Mouse (Mus musculus): ENCODE data around the gene Uts2b. TPM values are rescaled to one million over a fixed set of nuclear protein-coding genes. Genes with fewer than 3 reads are reported as not detected.

The Uts2b gene
- polyA plus RNA-seq (2012) = not detected in 2 replicates

DNA sequence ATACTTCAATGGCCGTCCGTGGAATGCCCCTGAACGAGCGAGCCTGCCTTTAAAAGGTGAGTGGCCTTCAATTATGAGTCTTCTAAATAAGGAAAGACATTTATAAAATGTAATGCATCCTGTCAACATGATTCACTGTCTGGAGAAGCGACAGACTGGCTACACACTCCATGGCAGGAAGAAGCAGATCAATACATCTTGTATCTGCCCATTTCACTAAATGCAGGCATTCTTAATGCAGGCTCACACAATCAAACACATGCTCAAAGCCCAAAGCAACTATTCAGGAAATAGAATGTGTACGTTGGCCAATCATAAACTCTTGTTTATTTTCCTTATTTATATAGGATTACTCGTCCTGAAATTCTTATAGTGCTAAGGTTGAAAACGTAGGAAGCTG lies at the start of gene Uts2b:
Uts2b (minus strand) TSS at position 49 of the 400 bp plus-strand sequence.
- H3K9me3 ChIP-seq (ENCODE audit: control insufficient read depth, low read length) = no peaks in the 10 kb centered on the region
- H3K27me3 ChIP-seq (ENCODE audit: control insufficient read depth) = no peaks in the 10 kb centered on the region
- H3K36me3 ChIP-seq (ENCODE audit: control insufficient read depth) = no peaks in the 10 kb centered on the region

DNA sequence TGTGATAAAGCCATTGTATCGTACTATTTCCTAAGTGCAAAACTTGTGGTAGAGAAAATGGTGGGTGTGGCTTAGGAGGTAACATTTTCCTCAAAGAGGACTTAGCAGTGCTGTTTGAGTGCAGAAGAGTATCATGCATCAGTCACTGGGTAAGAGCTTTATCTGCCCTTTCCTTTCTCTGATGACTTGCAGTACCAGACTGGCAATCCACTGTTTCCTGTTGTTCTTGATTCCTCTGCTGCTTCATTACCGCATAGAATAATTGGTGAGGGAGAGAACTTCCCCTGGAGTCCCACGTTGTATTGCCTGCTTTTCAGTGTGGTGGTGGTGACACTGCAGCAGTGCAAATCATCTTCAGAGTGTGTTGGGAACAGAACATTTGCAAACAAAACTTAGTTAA lies 47.6 kb upstream of the Uts2b start:
- peaks cover 46% of the 10 kb centered on the region for H3K36me3 ChIP-seq (ENCODE audit: control insufficient read depth)

More for the DNA sequence above, at the start of gene Uts2b:
- no peak for TF ChIP-seq GATA1 (IDR thresholded peaks at IDR 0.05; ENCODE audit: low read length)
- TF ChIP-seq TAL1 (IDR thresholded peaks at IDR 0.05; ENCODE audit: low read length) = no peak
- Histone ChIP-seq H3K4me1 (ENCODE audit: control insufficient read depth) (no peaks in the 10 kb centered on the region), H3K4me3 (replicated peaks) (no peak within 1 kb of the TSS)

DNA sequence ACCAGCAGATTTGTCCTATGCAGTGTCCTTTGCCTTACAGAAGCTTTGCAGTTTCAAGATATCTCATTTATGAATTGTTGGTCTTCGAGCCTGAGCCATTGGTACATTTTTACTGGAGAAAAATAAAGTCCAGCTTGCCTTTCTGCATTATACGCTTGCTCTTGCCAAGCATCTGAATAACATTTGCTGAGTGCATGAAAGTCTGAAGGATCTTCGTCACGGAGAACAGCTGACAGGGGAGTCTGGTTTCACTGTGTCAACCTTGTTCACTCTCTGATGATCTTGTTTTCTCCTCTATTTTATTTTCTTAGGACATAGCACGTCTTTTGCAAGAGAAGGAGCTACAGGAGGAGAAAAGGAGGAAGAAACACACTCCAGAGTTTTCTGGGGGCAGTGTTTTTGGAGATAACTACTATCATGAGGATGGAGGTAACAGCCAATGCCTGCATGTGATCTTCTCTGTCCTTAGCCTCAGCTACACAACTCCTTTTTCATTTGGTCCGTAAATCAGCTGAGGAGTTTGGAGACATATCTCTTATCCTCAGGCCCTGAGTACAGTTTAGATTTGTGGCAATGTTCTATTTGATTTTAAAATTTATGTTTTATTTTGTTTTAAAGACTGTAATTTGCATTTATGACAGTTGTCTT lies 47.0 kb upstream of the Uts2b start:
- Histone ChIP-seq H3K4me1 (ENCODE audit: control insufficient read depth) (no peaks in the 10 kb centered on the region), H3K36me3 (ENCODE audit: control insufficient read depth) (peaks cover 40% of the 10 kb centered on the region), H3K27me3 (ENCODE audit: control insufficient read depth) (no peaks in the 10 kb centered on the region), H3K4me3 (replicated peaks) (no peak overlapping the region), H3K9me3 (ENCODE audit: control insufficient read depth, low read length) (peaks cover 4% of the 10 kb centered on the region)
- TF ChIP-seq GATA1 (IDR thresholded peaks at IDR 0.05; ENCODE audit: low read length) (no peak), TAL1 (IDR thresholded peaks at IDR 0.05; ENCODE audit: low read length) (no peak)

More for the DNA sequence above, 47.6 kb upstream of the Uts2b start:
- H3K4me3 ChIP-seq (replicated peaks) = no peak overlapping the region
- no peaks in the 10 kb centered on the region for H3K4me1 ChIP-seq (ENCODE audit: control insufficient read depth)
- no peaks in the 10 kb centered on the region for H3K27me3 ChIP-seq (ENCODE audit: control insufficient read depth)
- no peak for TF ChIP-seq TAL1 (IDR thresholded peaks at IDR 0.05; ENCODE audit: low read length)
- TF ChIP-seq GATA1 (IDR thresholded peaks at IDR 0.05; ENCODE audit: low read length) = no peak
- peaks cover 7% of the 10 kb centered on the region for H3K9me3 ChIP-seq (ENCODE audit: control insufficient read depth, low read length)

DNA sequence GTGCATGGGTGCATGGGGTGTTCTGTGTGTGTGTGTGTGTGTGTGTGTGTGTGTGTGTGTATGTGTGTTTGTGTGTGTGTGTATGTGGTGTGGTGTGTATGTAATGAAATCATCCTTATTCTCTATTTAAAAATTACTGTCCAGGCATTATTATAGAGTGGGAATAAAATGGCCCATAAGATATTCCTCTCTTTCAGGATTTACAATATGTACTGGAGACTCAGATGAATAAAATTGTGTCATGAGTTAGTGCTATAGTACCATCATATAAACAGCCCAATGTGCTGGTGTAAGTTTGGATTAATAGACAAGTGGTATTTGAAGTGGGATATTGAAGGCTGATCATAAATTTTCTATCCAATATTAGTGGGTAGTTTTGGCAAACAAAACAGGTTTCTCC lies 34.1 kb upstream of the Uts2b start:
- no peaks in the 10 kb centered on the region for H3K4me1 ChIP-seq (ENCODE audit: control insufficient read depth)
- TF ChIP-seq TAL1 (IDR thresholded peaks at IDR 0.05; ENCODE audit: low read length) (no peak), GATA1 (IDR thresholded peaks at IDR 0.05; ENCODE audit: low read length) (no peak)
- no peaks in the 10 kb centered on the region for H3K9me3 ChIP-seq (ENCODE audit: control insufficient read depth, low read length)
- H3K36me3 ChIP-seq (ENCODE audit: control insufficient read depth) = peaks cover 10% of the 10 kb centered on the region
- no peak overlapping the region for H3K4me3 ChIP-seq (replicated peaks)
- no peaks in the 10 kb centered on the region for H3K27me3 ChIP-seq (ENCODE audit: control insufficient read depth)

DNA sequence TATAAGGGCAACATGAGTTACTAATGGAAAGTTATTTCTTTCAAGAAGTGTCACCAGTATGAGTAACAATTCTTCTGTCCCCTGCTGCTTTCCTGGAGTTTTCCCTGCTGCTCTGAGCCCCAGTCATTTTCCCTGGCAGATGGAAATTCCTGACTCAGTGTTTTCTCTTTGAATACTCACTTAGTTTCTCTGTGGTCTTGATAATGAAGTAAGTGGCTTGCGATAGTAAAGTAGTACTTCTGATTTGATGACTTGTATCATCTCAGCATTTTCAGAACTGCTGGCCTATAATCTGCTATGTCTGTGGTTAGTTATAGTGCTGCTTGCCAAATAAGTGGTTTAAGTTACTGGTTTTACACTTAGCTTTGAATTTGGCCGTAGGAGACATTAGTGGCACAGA lies 31.5 kb upstream of the Uts2b start:
- TF ChIP-seq TAL1 (IDR thresholded peaks at IDR 0.05; ENCODE audit: low read length) (no peak), GATA1 (IDR thresholded peaks at IDR 0.05; ENCODE audit: low read length) (no peak)
- H3K36me3 ChIP-seq (ENCODE audit: control insufficient read depth) = peaks cover 7% of the 10 kb centered on the region
- no peak overlapping the region for H3K4me3 ChIP-seq (replicated peaks)
- no peaks in the 10 kb centered on the region for H3K27me3 ChIP-seq (ENCODE audit: control insufficient read depth)
- H3K9me3 ChIP-seq (ENCODE audit: control insufficient read depth, low read length) = no peaks in the 10 kb centered on the region
- no peaks in the 10 kb centered on the region for H3K4me1 ChIP-seq (ENCODE audit: control insufficient read depth)

DNA sequence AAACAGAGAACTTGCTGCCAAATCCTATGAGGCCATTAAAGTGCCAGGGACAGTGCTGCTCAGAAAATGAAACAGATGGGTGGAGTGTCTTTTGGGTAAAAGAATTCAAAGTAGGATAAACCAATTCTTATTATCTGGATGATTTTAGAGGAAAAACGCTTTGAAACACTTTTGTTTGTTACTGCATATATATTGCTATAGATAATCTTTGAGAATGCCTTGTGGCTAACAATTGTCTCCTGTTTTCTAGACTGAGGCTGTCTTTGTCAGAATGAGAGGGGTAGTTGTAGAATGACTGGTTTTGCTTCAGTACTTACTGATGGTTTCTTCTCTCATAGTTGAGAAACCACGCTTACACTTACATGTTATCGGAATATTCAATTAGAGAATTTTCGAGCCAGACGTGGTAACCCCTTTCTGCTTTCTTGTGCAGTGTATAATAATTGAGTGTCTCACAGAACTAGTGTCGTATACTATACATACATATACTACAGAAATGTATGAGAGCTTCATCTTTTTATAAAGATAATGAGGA lies 29.7 kb upstream of the Uts2b start:
- no peaks in the 10 kb centered on the region for H3K36me3 ChIP-seq (ENCODE audit: control insufficient read depth)
- H3K27me3 ChIP-seq (ENCODE audit: control insufficient read depth) = no peaks in the 10 kb centered on the region
- H3K9me3 ChIP-seq (ENCODE audit: control insufficient read depth, low read length) = no peaks in the 10 kb centered on the region
- TF ChIP-seq TAL1 (IDR thresholded peaks at IDR 0.05; ENCODE audit: low read length) = no peak
- TF ChIP-seq GATA1 (IDR thresholded peaks at IDR 0.05; ENCODE audit: low read length) = no peak
- no peak overlapping the region for H3K4me3 ChIP-seq (replicated peaks)
- no peaks in the 10 kb centered on the region for H3K4me1 ChIP-seq (ENCODE audit: control insufficient read depth)

DNA sequence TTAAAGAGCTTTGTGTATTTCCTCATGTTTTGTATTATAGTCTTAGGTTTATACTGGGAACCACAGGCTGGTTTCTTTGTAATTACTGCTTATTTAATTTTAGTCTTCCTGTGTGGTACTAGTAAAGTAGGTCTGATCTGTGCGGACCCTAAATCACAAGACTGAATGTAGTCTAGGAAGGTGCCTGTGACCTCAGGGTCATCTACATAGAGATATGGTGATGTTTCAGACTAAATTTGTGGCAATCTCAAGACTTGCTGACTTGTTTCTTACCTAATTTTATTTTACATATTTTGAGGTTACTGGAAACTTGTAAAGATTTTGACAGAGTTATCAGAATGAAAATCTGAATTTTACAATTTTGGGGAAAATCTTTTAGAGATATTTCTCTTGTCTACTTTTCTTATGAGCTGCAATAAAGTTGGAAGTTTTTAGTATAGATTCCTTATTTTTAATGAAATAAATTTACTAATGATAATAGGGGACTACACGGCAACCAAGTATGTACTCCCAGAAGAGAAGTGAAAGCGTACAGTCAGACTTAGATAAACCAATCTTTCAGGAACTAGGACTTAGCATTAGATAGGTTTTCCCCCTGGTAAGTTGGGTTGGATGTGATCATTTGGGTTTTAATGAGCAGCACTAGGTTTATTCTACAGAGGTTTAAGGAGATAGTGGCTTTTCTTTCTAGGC lies 29.1 kb upstream of the Uts2b start:
- no peaks in the 10 kb centered on the region for H3K4me1 ChIP-seq (ENCODE audit: control insufficient read depth)
- no peaks in the 10 kb centered on the region for H3K27me3 ChIP-seq (ENCODE audit: control insufficient read depth)
- no peaks in the 10 kb centered on the region for H3K9me3 ChIP-seq (ENCODE audit: control insufficient read depth, low read length)
- no peak overlapping the region for H3K4me3 ChIP-seq (replicated peaks)
- no peak for TF ChIP-seq GATA1 (IDR thresholded peaks at IDR 0.05; ENCODE audit: low read length)
- TF ChIP-seq TAL1 (IDR thresholded peaks at IDR 0.05; ENCODE audit: low read length) = no peak
- H3K36me3 ChIP-seq (ENCODE audit: control insufficient read depth) = no peaks in the 10 kb centered on the region

DNA sequence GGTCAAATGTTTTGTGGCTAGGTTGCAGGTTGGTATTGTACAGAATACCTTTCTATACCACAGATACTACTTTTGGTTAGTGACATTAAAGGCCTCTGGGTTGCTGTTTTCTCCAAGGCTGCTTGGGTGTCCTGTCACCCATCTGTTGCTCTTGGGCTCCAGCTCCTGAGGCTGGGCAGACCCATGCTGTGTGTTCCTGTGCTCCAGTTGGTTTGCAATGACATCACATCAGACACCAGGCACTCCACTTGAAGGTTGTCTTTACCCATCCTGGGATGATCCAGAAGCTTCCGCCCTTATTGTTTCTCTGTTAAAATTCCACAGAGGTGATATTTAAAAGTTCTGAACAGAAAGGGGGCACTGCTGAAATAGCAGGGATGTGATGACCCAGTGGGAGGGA lies 26.9 kb upstream of the Uts2b start:
- Histone ChIP-seq H3K4me1 (ENCODE audit: control insufficient read depth) (no peaks in the 10 kb centered on the region), H3K9me3 (ENCODE audit: control insufficient read depth, low read length) (no peaks in the 10 kb centered on the region), H3K4me3 (replicated peaks) (no peak overlapping the region), H3K36me3 (ENCODE audit: control insufficient read depth) (no peaks in the 10 kb centered on the region), H3K27me3 (ENCODE audit: control insufficient read depth) (no peaks in the 10 kb centered on the region)
- TF ChIP-seq TAL1 (IDR thresholded peaks at IDR 0.05; ENCODE audit: low read length) (no peak), GATA1 (IDR thresholded peaks at IDR 0.05; ENCODE audit: low read length) (no peak)

DNA sequence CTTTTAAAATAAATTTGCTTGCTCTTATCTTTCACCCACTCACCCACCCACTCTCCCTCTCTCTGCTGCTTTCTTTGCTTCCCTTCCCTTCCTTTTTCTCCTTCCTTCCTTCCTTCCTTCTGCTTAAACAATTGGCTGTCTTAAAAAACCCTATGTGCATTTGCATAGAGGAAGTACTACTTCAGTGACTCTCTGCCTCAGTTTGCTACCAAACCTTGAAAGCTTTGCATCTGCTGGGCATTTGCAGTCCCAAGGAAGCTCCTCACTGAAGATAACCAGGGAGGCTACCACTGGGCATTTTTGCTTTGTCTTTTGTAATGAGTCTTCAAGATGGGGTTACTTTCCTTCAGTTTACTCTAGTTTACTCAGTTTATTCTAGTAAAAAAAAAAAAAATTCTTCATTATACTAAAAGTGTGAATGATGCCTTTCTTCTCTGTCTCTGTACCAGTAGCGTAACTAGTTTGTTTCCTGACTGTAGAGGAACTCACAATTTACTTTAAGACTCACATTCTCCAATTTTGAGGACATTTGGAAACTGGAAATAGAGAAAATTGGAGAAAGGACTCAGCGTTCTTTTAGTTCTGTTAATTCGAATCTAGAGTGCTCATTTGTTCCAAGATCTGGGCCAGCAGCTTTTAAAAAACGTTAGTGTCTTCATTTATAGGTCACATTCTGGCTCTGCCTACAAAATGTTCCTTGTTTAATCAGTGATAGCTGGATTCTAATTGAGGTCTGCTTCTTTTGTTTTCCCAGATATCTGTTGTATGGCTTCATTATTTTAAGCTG lies 25.4 kb upstream of the Uts2b start:
- Histone ChIP-seq H3K27me3 (ENCODE audit: control insufficient read depth) (no peaks in the 10 kb centered on the region), H3K4me1 (ENCODE audit: control insufficient read depth) (no peaks in the 10 kb centered on the region), H3K9me3 (ENCODE audit: control insufficient read depth, low read length) (no peaks in the 10 kb centered on the region), H3K4me3 (replicated peaks) (no peak overlapping the region), H3K36me3 (ENCODE audit: control insufficient read depth) (no peaks in the 10 kb centered on the region)
- TF ChIP-seq TAL1 (IDR thresholded peaks at IDR 0.05; ENCODE audit: low read length) (no peak), GATA1 (IDR thresholded peaks at IDR 0.05; ENCODE audit: low read length) (no peak)

Measured in erythroblast, embryonic 14.5 days (primary cell).